Mouse (Mus musculus) spleen, adult 2 months (tissue): Measurements from ENCODE around the gene Trappc2l.

Experiments used
- CTCF ChIP-seq: fragments of 200-500 bp; IDR thresholded peaks from 2 replicates; pipeline ENCODE4 v1.5.1; 2011; ENCODE audit warnings: mild to moderate bottlenecking, inconsistent platforms; ENCODE audit not compliant: insufficient read depth, insufficient read length, insufficient replicate concordance; ENCODE audit errors: extremely low read depth
- POLR2A ChIP-seq: fragments of 200-500 bp; IDR thresholded peaks from 2 replicates; pipeline ENCODE4 v1.6.1; 2011; ENCODE audit warnings: low read depth, low read length, inconsistent platforms

DNA sequence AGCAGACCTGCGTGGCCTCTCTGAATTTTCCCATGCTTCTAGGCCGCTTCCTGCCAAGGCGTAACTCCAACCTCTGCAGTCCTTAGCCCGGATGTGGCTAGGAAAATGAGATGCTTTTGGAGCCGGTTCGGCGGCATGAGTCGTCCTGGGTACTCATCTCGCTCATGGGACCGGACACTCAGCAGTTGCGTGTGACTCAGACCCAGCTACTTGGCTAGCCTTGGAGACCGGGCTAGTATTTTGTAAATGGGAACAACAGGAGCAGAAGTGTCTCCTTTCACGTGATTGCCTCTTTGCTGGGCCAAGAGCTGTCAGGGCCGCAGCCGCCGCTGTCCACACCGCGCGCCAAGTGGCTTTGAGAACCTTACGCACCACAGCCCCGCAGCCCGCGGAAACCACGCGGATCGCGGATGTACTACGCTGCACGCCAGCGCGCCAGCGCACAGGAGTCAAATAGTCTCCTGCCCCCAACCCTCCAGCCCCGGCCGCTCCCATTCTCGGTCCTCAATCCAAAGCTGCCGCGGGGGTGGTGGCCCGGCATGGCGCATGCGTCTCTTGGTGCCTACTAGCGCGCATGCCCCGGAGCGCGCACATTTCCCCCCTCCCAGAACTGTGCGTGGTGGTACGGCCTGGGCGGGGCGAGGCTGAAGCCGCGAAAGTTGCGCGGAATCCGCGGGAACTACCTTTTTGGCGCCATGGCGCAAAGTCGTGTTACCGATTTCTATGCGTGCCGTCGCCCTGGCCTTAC is 43.9 kb upstream of the Trappc2l start, which contains the start of gene Cdt1:
- TF ChIP-seq CTCF (no peak), POLR2A (peak; percentile 4; the same call in 1 of the 2 replicates)
